Mouse (Mus musculus) activated CD4-positive, CD25-positive, alpha-beta regulatory T cell, adult 4 months (primary cell): ENCODE results near the gene Pgr15l. TPM values are rescaled to one million over a fixed set of nuclear protein-coding genes. Genes with fewer than 3 reads are reported as not detected.

Experiments
- ATAC-seq: one replicate; pipeline ENCODE4 v1.8.0; 2017
- polyA plus RNA-seq, 2 experiments: library from polyadenylated mRNA; unstranded; fragments of 100-300 nt; shearing (Covaris generic); gene quantifications; one replicate each; pipeline ENCODE4 v1.2.1; 2017

The Pgr15l gene
- polyA plus RNA-seq = under 1 TPM in 1 of 2 experiments, not detected in 1; 0.19 TPM

DNA sequence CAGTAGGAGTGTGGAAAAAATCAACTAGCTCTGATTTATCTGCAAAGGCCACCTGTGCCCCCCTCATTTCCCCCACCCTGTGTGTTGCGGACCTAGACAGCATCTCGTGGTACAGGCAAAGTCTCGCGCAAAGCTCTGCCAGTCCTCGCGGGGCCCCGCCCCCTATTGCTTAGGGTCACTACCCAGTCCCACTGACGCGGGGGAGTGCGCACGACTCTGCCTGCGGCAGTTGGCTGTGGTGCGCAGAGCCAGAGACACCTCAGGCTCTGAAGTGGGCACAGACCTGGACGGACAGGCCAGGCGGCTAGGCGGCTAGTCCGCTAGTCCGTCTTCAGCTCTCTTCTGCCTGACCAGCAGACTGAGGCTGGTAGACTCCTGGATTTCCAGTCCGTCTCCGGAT, at the start of gene Pgr15l:
Gene Pgr15l (plus strand): TSS at position 228 of the 400 bp plus-strand sequence.
- no peak for ATAC-seq

DNA sequence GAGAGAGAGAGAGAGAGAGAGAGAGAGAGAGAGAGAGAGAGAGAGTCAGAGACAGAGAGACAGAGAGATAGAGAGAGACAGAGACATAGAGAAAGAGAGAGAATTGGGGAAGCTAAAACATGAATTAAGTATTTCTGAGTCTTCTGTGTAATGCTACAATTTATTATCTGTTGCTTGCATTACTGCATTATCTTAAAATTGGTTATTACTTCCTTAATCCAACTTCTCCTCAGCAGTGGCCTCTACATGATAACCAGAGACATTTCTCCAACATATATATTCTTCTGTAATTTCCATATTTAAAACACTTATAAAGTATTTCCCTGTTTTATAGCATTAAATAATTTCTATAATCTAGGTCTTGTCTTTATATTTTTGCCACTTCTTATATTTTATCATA, 44.9 kb upstream of the Pgr15l start:
- ATAC-seq = no peak

DNA sequence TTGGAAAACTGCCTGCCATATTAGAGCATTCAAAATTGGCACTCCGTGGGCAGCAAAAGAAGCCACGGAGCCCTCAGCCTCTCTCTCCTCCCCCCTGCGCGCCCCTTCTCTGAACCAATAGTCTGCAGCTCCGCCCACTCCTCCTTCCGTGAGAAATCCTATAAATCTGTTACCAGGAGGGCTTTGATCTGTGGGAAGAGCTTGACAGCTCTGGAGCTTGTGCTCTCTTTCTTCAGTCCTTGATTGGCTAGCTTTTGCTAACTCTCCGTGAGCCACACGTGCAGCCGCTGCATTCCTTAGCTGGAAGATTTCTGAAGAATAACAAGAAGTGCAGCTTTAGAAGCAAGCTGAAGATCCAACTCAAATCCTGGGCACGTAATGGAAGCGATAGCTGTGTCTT, 2.6 kb upstream of the Pgr15l start:
- no peak for ATAC-seq
